Mouse (Mus musculus): Measurements from ENCODE around the gene Myh3. TPM values are rescaled to one million over a fixed set of nuclear protein-coding genes. Genes with fewer than 3 reads are reported as not detected.

Gene Myh3
- polyA plus RNA-seq, 1 experiment from 2014 or later = 0.56 TPM

- H3K4me1 ChIP-seq (ENCODE audit: control insufficient read depth, insufficient read depth, low read length) = no peaks in the 10 kb centered on the region
- WGBS (ENCODE audit: insufficient replicate concordance) = 79% methylated on average over 5 of the region's 5 CpGs
- ATAC-seq (replicated peaks; ENCODE audit: insufficient number of reproducible peaks, low FRiP score, low TSS enrichment) = no peak
- H3K9me3 ChIP-seq (replicated peaks; ENCODE audit: control insufficient read depth, low read length) = no peaks in the 10 kb centered on the region
- H3K27me3 ChIP-seq (ENCODE audit: control insufficient read depth, insufficient read depth, low read length) = no peaks in the 10 kb centered on the region
- no peaks in the 10 kb centered on the region for H3K36me3 ChIP-seq (ENCODE audit: control insufficient read depth, insufficient read depth, low read length)
- H3K4me2 ChIP-seq = no peak overlapping the region
- no peak overlapping the region for H3K9ac ChIP-seq (ENCODE audit: low read depth, low read length)
- H3K4me3 ChIP-seq (ENCODE audit: low read depth, low read length) = no peak overlapping the region
- H3K27ac ChIP-seq (ENCODE audit: low read depth, low read length) = no peak overlapping the region
Measured at GRCm38 (mm10) chr11:67145482-67146408, 67.6 kb downstream of the Myh3 start.

DNA sequence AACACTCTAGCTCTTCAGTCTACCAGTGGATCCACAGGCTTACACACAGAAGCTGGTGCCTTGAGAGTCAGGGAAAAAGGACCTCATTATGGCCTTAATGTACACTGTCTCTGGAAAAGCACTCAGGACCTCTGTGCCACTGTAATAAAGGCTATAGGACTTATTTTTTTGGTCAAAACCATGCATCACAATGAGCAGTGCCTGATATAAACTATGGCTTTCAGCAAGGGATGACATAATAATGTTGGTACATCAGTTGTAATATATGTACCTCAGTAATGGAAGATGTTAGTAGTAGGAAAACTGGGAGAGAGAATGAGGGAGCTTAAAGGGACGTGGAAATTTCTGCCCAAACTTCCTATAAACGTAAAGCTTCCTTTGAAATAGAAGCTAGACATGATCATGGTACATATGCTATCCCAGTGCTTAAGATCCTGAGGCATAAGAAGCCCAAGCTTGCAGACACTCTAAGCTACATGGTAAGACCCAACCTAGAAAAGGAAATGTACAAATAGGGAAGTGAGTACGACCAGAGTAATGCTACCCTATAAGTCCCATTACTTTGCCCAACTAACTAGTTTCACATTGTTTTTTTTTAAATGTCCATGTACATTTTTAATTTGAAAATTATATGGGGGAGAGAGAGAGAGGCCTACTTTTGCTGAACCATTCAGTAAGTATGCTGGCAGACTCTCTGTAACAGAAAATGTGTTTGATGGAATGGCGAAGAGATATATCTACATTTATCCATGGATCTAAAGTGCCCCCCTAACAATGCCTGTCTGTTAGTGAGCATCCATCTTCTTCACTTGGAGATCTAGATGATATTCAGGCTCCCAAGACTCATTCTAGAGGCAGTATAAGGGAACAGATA is 68.5 kb downstream of the Myh3 start:
- no peak for ATAC-seq (replicated peaks; ENCODE audit: insufficient number of reproducible peaks, low FRiP score, low TSS enrichment)
- Histone ChIP-seq H3K4me2 (no peak overlapping the region), H3K4me3 (ENCODE audit: low read depth, low read length) (no peak overlapping the region), H3K27me3 (ENCODE audit: control insufficient read depth, insufficient read depth, low read length) (no peaks in the 10 kb centered on the region), H3K9ac (ENCODE audit: low read depth, low read length) (no peak overlapping the region), H3K27ac (ENCODE audit: low read depth, low read length) (no peak overlapping the region), H3K36me3 (ENCODE audit: control insufficient read depth, insufficient read depth, low read length) (no peaks in the 10 kb centered on the region), H3K9me3 (replicated peaks; ENCODE audit: control insufficient read depth, low read length) (no peaks in the 10 kb centered on the region), H3K4me1 (ENCODE audit: control insufficient read depth, insufficient read depth, low read length) (no peaks in the 10 kb centered on the region)
- WGBS (ENCODE audit: insufficient replicate concordance) = 79% methylated on average over 4 of the region's 4 CpGs

- Histone ChIP-seq H3K4me2 (no peak overlapping the region), H3K4me3 (ENCODE audit: low read depth, low read length) (no peak overlapping the region)
- WGBS (ENCODE audit: insufficient replicate concordance) = 70% methylated on average over 12 of the region's 12 CpGs
Measured at GRCm38 (mm10) chr11:67147283-67147921, 69.3 kb downstream of the Myh3 start.

DNA sequence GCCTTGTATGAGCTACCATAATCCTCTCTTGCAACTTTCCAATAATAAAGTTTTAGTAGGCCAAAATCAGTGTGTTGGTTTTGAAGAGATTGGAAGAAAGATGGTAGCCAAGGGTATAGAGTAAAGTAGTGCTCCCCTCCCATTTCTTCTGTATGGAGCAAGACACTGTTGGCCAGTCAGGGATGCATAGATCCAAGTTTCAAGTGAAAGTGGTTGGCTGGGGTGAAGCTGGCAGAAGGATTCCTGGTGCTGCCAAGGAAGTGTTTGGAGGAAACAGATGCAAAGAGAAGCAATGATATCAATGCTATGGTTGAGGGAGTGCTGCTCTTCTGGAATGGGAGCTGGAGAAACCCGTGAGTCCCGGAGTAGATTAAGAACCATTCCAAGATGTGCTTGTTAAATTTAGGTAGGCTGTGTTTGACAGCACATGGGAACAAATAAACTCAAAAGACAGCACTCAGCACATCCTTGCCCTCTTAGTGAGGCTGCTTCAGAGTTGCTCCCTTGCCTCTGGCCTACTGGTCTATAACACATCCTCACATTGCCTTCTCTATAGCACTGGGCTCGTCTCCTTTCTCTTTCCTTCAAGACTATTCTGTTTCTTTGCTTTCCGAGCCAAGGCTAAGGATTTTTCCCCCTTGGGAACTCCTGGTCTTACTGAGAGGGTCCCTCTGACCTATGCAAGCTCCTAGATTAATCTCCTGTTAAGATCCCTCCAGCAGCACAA is 70.3 kb downstream of the Myh3 start:
- ATAC-seq (replicated peaks; ENCODE audit: insufficient number of reproducible peaks, low FRiP score, low TSS enrichment) = no peak
- Histone ChIP-seq H3K27me3 (ENCODE audit: control insufficient read depth, insufficient read depth, low read length) (no peaks in the 10 kb centered on the region), H3K36me3 (ENCODE audit: control insufficient read depth, insufficient read depth, low read length) (no peaks in the 10 kb centered on the region), H3K9me3 (replicated peaks; ENCODE audit: control insufficient read depth, low read length) (no peaks in the 10 kb centered on the region), H3K9ac (ENCODE audit: low read depth, low read length) (no peak overlapping the region), H3K4me1 (ENCODE audit: control insufficient read depth, insufficient read depth, low read length) (no peaks in the 10 kb centered on the region), H3K4me2 (no peak overlapping the region), H3K27ac (ENCODE audit: low read depth, low read length) (no peak overlapping the region), H3K4me3 (ENCODE audit: low read depth, low read length) (no peak overlapping the region)
- 70% methylated on average over 4 of the region's 4 CpGs for WGBS (ENCODE audit: insufficient replicate concordance)

More at GRCm38 (mm10) chr11:67147283-67147921, 69.3 kb downstream of the Myh3 start:
- H3K9ac ChIP-seq (ENCODE audit: low read depth, low read length) = no peak overlapping the region
- no peaks in the 10 kb centered on the region for H3K27me3 ChIP-seq (ENCODE audit: control insufficient read depth, insufficient read depth, low read length)
- H3K4me1 ChIP-seq (ENCODE audit: control insufficient read depth, insufficient read depth, low read length) = no peaks in the 10 kb centered on the region
- H3K9me3 ChIP-seq (replicated peaks; ENCODE audit: control insufficient read depth, low read length) = no peaks in the 10 kb centered on the region
- no peak overlapping the region for H3K27ac ChIP-seq (ENCODE audit: low read depth, low read length)
- no peaks in the 10 kb centered on the region for H3K36me3 ChIP-seq (ENCODE audit: control insufficient read depth, insufficient read depth, low read length)
- ATAC-seq (replicated peaks; ENCODE audit: insufficient number of reproducible peaks, low FRiP score, low TSS enrichment) = no peak

DNA sequence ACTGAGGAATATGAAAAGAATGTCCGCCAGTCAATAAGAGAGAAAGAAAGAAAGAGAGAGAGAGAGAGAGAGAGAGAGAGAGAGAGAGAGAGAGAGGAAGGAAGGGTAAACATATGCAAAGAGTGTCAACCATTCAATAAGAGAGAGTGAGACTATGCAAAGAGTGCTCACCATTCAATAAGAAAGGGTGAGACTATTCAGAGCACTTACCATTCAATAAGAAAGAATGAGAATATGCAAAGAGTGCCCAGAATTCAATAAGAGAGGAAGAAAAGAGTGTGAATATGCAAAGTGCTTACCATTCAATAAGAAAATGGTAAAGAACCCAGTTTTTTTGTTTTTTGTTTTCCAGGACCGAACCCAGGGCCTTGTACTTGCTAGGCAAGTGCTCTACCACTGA is 72.1 kb downstream of the Myh3 start:
- no peaks in the 10 kb centered on the region for H3K4me1 ChIP-seq (ENCODE audit: control insufficient read depth, insufficient read depth, low read length)
- H3K9ac ChIP-seq (ENCODE audit: low read depth, low read length) = no peak overlapping the region
- H3K4me2 ChIP-seq = no peak overlapping the region
- no peak overlapping the region for H3K27ac ChIP-seq (ENCODE audit: low read depth, low read length)
- no peaks in the 10 kb centered on the region for H3K36me3 ChIP-seq (ENCODE audit: control insufficient read depth, insufficient read depth, low read length)
- H3K4me3 ChIP-seq (ENCODE audit: low read depth, low read length) = no peak overlapping the region
- no peak for ATAC-seq (replicated peaks; ENCODE audit: insufficient number of reproducible peaks, low FRiP score, low TSS enrichment)
- no peaks in the 10 kb centered on the region for H3K27me3 ChIP-seq (ENCODE audit: control insufficient read depth, insufficient read depth, low read length)
- no peaks in the 10 kb centered on the region for H3K9me3 ChIP-seq (replicated peaks; ENCODE audit: control insufficient read depth, low read length)
- WGBS (ENCODE audit: insufficient replicate concordance) = 75% methylated on average over 2 of the region's 2 CpGs

DNA sequence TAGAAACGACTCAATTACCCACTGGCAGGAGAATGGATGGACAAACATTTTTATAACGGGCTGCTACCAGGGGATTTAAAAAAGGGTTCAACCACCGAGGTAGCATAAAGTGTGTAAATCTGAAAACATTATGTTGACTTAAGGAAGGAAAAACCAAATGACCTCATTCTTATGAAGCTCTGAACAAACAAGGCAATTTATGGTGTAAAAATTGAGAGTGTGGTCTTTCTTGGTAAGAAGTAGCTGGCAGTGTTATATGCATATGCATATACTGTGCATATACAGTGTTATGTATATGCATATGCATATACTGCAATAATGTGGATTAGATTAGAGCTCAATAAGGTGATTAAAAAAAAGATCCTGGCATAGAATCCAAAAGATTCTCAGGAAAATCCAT is 73.1 kb downstream of the Myh3 start:
- Histone ChIP-seq H3K36me3 (ENCODE audit: control insufficient read depth, insufficient read depth, low read length) (no peaks in the 10 kb centered on the region), H3K27ac (ENCODE audit: low read depth, low read length) (no peak overlapping the region), H3K4me1 (ENCODE audit: control insufficient read depth, insufficient read depth, low read length) (no peaks in the 10 kb centered on the region), H3K9ac (ENCODE audit: low read depth, low read length) (no peak overlapping the region), H3K4me2 (no peak overlapping the region), H3K4me3 (ENCODE audit: low read depth, low read length) (no peak overlapping the region), H3K27me3 (ENCODE audit: control insufficient read depth, insufficient read depth, low read length) (no peaks in the 10 kb centered on the region), H3K9me3 (replicated peaks; ENCODE audit: control insufficient read depth, low read length) (no peaks in the 10 kb centered on the region)
- 74% methylated on average over 3 of the region's 3 CpGs for WGBS (ENCODE audit: insufficient replicate concordance)
- no peak for ATAC-seq (replicated peaks; ENCODE audit: insufficient number of reproducible peaks, low FRiP score, low TSS enrichment)

Data from heart, embryonic 11.5 days (tissue).